ENCODE assay signal across 25 mouse cellular contexts in the genomic region with DNA sequence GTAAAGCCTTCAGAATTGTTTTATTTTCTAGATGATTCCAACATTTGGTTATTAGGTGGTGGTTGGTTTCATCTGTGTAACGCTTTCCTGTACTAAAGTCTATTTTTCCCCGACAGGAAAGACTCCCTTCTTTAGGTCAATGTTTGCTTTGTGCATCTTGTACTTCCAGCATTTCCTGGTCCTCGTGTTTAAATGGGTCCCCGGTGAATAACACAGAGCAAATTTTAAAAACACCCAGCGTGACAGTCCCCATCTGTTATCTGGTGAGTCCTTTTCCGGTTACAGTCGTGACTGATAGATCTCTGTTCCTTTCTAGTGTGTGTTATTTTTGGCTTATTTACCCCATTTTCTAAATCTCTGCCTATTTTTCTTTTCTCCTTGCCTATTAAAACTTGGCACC. TPM values are rescaled to one million over a fixed set of nuclear protein-coding genes. Genes with fewer than 3 reads are reported as not detected.
DNase-seq lines count a peak whose midpoint lies in the region; ATAC-seq and TF ChIP-seq lines count a peak whose summit lies in the region.
"Had no signal": no experiment of that assay in that cellular context is flagged by ENCODE, and none has a peak within 500 bp of the region (broad histone marks: within the 10 kb centered on the region; RNA-seq: fewer than 3 reads in every experiment).

No protein-coding gene starts in this region.

- H3K4me1 ChIP-seq in embryonic facial prominence, embryonic 14.5 days (ENCODE audit: control insufficient read depth, insufficient read depth, low read length) = no peaks in the 10 kb centered on the region
- peaks cover 4% of the 10 kb centered on the region; the same call in 1 of the 2 replicates for H3K4me1 ChIP-seq in embryonic facial prominence, embryonic 10.5 days
- H3K4me1 ChIP-seq in heart, embryonic 16.5 days (ENCODE audit: control insufficient read depth, insufficient read depth, low read length) = no peaks in the 10 kb centered on the region

- H3K9ac ChIP-seq in embryonic facial prominence, embryonic 14.5 days (ENCODE audit: low read depth, low read length) = no peak overlapping the region
- no peak overlapping the region for H3K9ac ChIP-seq in heart, embryonic 16.5 days (ENCODE audit: low read length)
- H3K9ac ChIP-seq: hindbrain, embryonic 12.5 days; midbrain, embryonic 13.5 days; neural tube, embryonic 13.5 days had no signal

- WGBS in embryonic facial prominence, embryonic 14.5 days = 35% methylated on average over 7 of the region's 7 CpGs
- 56% methylated on average over 7 of the region's 7 CpGs for WGBS in embryonic facial prominence, embryonic 10.5 days
- WGBS in heart, embryonic 16.5 days = 28% methylated on average over 7 of the region's 7 CpGs

- no peak for TF ChIP-seq POLR2A in brain, embryonic 14.5 days (IDR thresholded peaks at IDR 0.05; ENCODE audit: borderline replicate concordance, extremely low read depth, insufficient read depth, insufficient read length, poor library complexity, severe bottlenecking)

- no peak overlapping the region for H3K4me3 ChIP-seq in embryonic facial prominence, embryonic 14.5 days (ENCODE audit: low read depth, low read length)
- H3K4me3 ChIP-seq in embryonic facial prominence, embryonic 10.5 days = no peak overlapping the region
- H3K4me3 ChIP-seq in heart, embryonic 16.5 days (ENCODE audit: low read length) = no peak overlapping the region
- H3K4me3 ChIP-seq: hindbrain, embryonic 12.5 days; midbrain, embryonic 13.5 days; neural tube, embryonic 13.5 days had no signal

- H3K9me3 ChIP-seq in embryonic facial prominence, embryonic 14.5 days (ENCODE audit: control insufficient read depth, low read length) = no peaks in the 10 kb centered on the region
- no peaks in the 10 kb centered on the region for H3K9me3 ChIP-seq in embryonic facial prominence, embryonic 10.5 days
- H3K9me3 ChIP-seq in heart, embryonic 16.5 days (replicated peaks; ENCODE audit: control insufficient read depth, low read length) = no peaks in the 10 kb centered on the region
- H3K9me3 ChIP-seq: hindbrain, embryonic 12.5 days; midbrain, embryonic 13.5 days; neural tube, embryonic 13.5 days had no signal

- H3K4me2 ChIP-seq in embryonic facial prominence, embryonic 14.5 days (ENCODE audit: low read depth, low read length) = no peak overlapping the region
- H3K4me2 ChIP-seq in heart, embryonic 16.5 days (ENCODE audit: low read depth, low read length) = no peak overlapping the region
- H3K4me2 ChIP-seq: hindbrain, embryonic 12.5 days; liver, embryonic 11.5 days; midbrain, embryonic 13.5 days; neural tube, embryonic 13.5 days had no signal

- H3K36me3 ChIP-seq in embryonic facial prominence, embryonic 14.5 days (ENCODE audit: control insufficient read depth, insufficient read depth, low read length) = no peaks in the 10 kb centered on the region
- no peaks in the 10 kb centered on the region for H3K36me3 ChIP-seq in embryonic facial prominence, embryonic 10.5 days (replicated peaks)
- no peaks in the 10 kb centered on the region for H3K36me3 ChIP-seq in heart, embryonic 16.5 days (ENCODE audit: control insufficient read depth, insufficient read depth)
- H3K36me3 ChIP-seq: G1E; hindbrain, embryonic 12.5 days; midbrain, embryonic 13.5 days; neural tube, embryonic 13.5 days had no signal

- intact Hi-C loops in heart, postnatal 14 days (cut with DNase I) = no loop called here

- TF ChIP-seq CTCF in brain, embryonic 14.5 days (IDR thresholded peaks at IDR 0.05; ENCODE audit: borderline replicate concordance, extremely low read depth, insufficient read depth, insufficient read length) = no peak

- no peaks in the 10 kb centered on the region for H3K27me3 ChIP-seq in embryonic facial prominence, embryonic 14.5 days (replicated peaks; ENCODE audit: control insufficient read depth, insufficient read depth, low read length)
- peaks cover 7% of the 10 kb centered on the region; the same call in 1 of the 2 replicates for H3K27me3 ChIP-seq in embryonic facial prominence, embryonic 10.5 days (replicated peaks; ENCODE audit: low read depth, poor library complexity, severe bottlenecking)
- no peaks in the 10 kb centered on the region for H3K27me3 ChIP-seq in heart, embryonic 16.5 days (ENCODE audit: control insufficient read depth, insufficient read depth, low read length)
- H3K27me3 ChIP-seq: hindbrain, embryonic 12.5 days; midbrain, embryonic 13.5 days; neural tube, embryonic 13.5 days had no signal

- no peak for ATAC-seq in embryonic facial prominence, embryonic 14.5 days (ENCODE audit: low read depth)
- ATAC-seq in heart, embryonic 16.5 days (replicated peaks; ENCODE audit: extremely low read depth, insufficient read depth, low FRiP score) = peak; percentile 32; the same call in 1 of the 2 replicates
- no peak for ATAC-seq in megakaryocyte, adult 5-6 weeks (ENCODE audit: poor library complexity, severe bottlenecking)
- ATAC-seq: activated CD4-positive, CD25-positive, alpha-beta regulatory T cell, adult 4 months; CD4-positive, CD25-positive, alpha-beta regulatory T cell, adult 4 months; inflammation-experienced regulatory T-cells, adult 6 months; midbrain, embryonic 13.5 days had no signal

- H3K27ac ChIP-seq in embryonic facial prominence, embryonic 14.5 days (replicated peaks; ENCODE audit: low read depth, low read length) = no peak overlapping the region
- no peak overlapping the region for H3K27ac ChIP-seq in embryonic facial prominence, embryonic 10.5 days (replicated peaks)
- H3K27ac ChIP-seq in heart, embryonic 16.5 days (ENCODE audit: low read length) = no peak overlapping the region
- H3K27ac ChIP-seq: hindbrain, embryonic 12.5 days; midbrain, embryonic 13.5 days; neural tube, embryonic 13.5 days had no signal

- peak; percentile 16 for DNase-seq in embryonic facial prominence, embryonic 14.5 days (ENCODE audit: low spot score)
- DNase-seq in embryonic facial prominence, embryonic 10.5 days (ENCODE audit: low spot score) = no peak
- no peak for DNase-seq in heart, postnatal 14 days
- DNase-seq in brain, embryonic 14.5 days (ENCODE audit: low read depth) = peak; percentile 10
- DNase-seq in kidney, postnatal 14 days = peak; percentile 32
- DNase-seq: adrenal gland, postnatal 10 days; cerebellum, adult 9-11 months; lung, adult 2 months; right cerebral cortex, adult 18-20 months; thymus, postnatal 14 days had no signal

RNA-seq across cellular contexts. Expression of gene Ccdc185, which starts 16.3 kb away (rescaled TPM):
- not detected in 2 replicates for polyA plus RNA-seq in embryonic facial prominence, embryonic 14.5 days (2014; fragmentation: Nextera tagmentation; extraction: Ambion mirVana)
- polyA plus RNA-seq in embryonic facial prominence, embryonic 10.5 days (2016; fragmentation: Nextera tagmentation; extraction: Ambion mirVana) = not detected in 2 replicates
- not detected in 2 replicates for polyA plus RNA-seq in heart, embryonic 16.5 days (2015; fragmentation: Nextera tagmentation; extraction: Ambion mirVana)
- total RNA-seq in heart, postnatal 14 days (2021) = not detected
- polyA plus RNA-seq in brain, embryonic 14.5 days (2012; rRNA removed) = not detected in 2 replicates
- total RNA-seq in megakaryocyte, adult 5-6 weeks (2015) = not detected in 2 replicates
- not detected in 2 replicates for total RNA-seq in megakaryocyte, adult 5-6 weeks (2017)
- total RNA-seq: adrenal gland, postnatal 10 days; gastrocnemius, adult 18-20 months; gastrocnemius, postnatal 4 days had no signal
- polyA plus RNA-seq: activated CD4-positive, CD25-positive, alpha-beta regulatory T cell, adult 4 months; CD4-positive, CD25-positive, alpha-beta regulatory T cell, adult 4 months; forebrain, embryonic 11.5 days; G1E; hindbrain, embryonic 12.5 days; inflammation-experienced regulatory T-cells, adult 6 months; limb, embryonic 11.5 days; liver, embryonic 11.5 days; lung, adult 2 months; midbrain, embryonic 13.5 days; neural tube, embryonic 13.5 days; small intestine, adult 2 months had no signal

RNA-seq across cellular contexts. Expression of gene Susd4, which starts 31.0 kb away (rescaled TPM):
- polyA plus RNA-seq in embryonic facial prominence, embryonic 14.5 days (2014; fragmentation: Nextera tagmentation; extraction: Ambion mirVana) = 11.7 and 15.0 TPM in 2 replicates
- 13.5 and 14.9 TPM in 2 replicates for polyA plus RNA-seq in embryonic facial prominence, embryonic 10.5 days (2016; fragmentation: Nextera tagmentation; extraction: Ambion mirVana)
- 5.3 and 5.6 TPM in 2 replicates for polyA plus RNA-seq in heart, embryonic 16.5 days (2015; fragmentation: Nextera tagmentation; extraction: Ambion mirVana)
- total RNA-seq in heart, postnatal 14 days (2021) = under 1 TPM; 0.51 to 0.60 TPM
- 49.0 and 68.6 TPM in 2 replicates for polyA plus RNA-seq in brain, embryonic 14.5 days (2012; rRNA removed)
- not detected in 2 replicates for total RNA-seq in megakaryocyte, adult 5-6 weeks (2015)
- total RNA-seq in megakaryocyte, adult 5-6 weeks (2017) = not detected in 2 replicates
- total RNA-seq: G1E had no signal
- polyA plus RNA-seq: G1E had no signal

Comparison
In these comparisons a context has a peak if more than half of its experiments do, and no peak if none do; other contexts are left out.
1. DNase-seq: peak in embryonic facial prominence, embryonic 14.5 days (single experiment), brain, embryonic 14.5 days (single experiment) and kidney, postnatal 14 days (single experiment); none in embryonic facial prominence, embryonic 10.5 days (single experiment) and heart, postnatal 14 days (0 of 2).